Mouse (Mus musculus) liver, postnatal 0 days (tissue): ENCODE results near the gene Dstyk.

Experiments
- CTCF ChIP-seq: sonication (generic); IDR thresholded peaks from 2 replicates; pipeline ENCODE4 v1.5.1; 2016; ENCODE audit warnings: antibody characterized with exemption, low read depth
- EP300 ChIP-seq: IDR thresholded peaks from 2 replicates; pipeline ENCODE4 v1.6.1; 2016; ENCODE audit warnings: antibody characterized with exemption, low read depth, mild to moderate bottlenecking

DNA sequence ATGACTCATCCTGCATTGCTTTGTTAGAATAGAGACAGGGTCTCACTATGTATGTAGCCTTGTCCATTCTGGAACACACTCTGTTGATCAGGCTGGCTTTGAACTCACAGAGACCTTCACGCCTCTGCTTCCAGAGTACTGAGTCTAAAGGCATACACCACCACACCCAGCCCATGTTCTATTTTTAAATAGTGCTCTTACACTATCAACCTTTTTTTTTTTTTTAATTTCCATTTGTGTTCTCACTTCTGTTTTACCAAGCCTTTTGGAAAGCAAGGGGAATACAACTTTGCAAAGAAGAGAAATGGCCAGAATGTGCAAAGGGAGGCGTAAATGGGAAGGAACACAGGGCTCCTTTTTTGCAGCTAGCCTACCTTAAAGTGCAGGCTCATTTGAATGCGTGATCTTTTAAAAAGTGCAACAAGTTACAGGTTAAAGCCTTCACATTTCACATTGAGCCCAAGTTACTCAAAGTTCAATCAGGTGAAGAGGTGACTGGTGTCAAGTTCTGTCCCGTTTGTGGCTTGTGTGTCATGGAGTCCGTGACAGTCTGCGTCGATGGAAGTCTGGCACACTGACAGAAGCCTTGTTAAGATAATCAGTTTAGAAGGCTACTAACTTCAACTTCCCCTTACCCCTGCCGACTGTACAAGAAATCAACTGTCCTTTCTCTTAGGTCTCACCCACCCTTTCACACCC, 962 bp upstream of the Dstyk start:
- TF ChIP-seq CTCF (no peak), EP300 (no peak)
